17 mouse cellular contexts compared by ENCODE assay signal in genomic region chr8:26946875-26947274, GRCm38 (mm10).
"Had no signal": no experiment of that assay in that cellular context is flagged by ENCODE, and none has a peak within 500 bp of the region (broad histone marks: within the 10 kb centered on the region; RNA-seq: fewer than 3 reads in every experiment).

No protein-coding gene starts in this region.

- H3K36me3 ChIP-seq: liver, embryonic 12.5 days; midbrain, embryonic 10.5 days; midbrain, embryonic 12.5 days; neural tube, embryonic 13.5 days; neural tube, embryonic 15.5 days had no signal

- H3K4me2 ChIP-seq: liver, embryonic 12.5 days; midbrain, embryonic 12.5 days; neural tube, embryonic 13.5 days; neural tube, embryonic 15.5 days had no signal

- H3K9me3 ChIP-seq: liver, embryonic 12.5 days; midbrain, embryonic 10.5 days; midbrain, embryonic 12.5 days; neural tube, embryonic 13.5 days; neural tube, embryonic 15.5 days had no signal

- H3K9ac ChIP-seq: liver, embryonic 12.5 days; liver, embryonic 14.5 days; midbrain, embryonic 12.5 days; neural tube, embryonic 13.5 days; neural tube, embryonic 15.5 days had no signal

- DNase-seq: midbrain, embryonic 14.5 days; retina, postnatal 1 day; right cerebral cortex, adult 18-20 months; right cerebral cortex, postnatal 25 days; right cerebral cortex, postnatal 4 days; spleen, adult 18-20 months; thymus, adult 18-20 months; thymus, postnatal 14 days; thymus, postnatal 36 days had no signal

- ATAC-seq: liver, embryonic 12.5 days; midbrain, embryonic 16.5 days had no signal

- H3K4me3 ChIP-seq: liver, embryonic 12.5 days; midbrain, embryonic 10.5 days; midbrain, embryonic 12.5 days; myocyte; neural tube, embryonic 13.5 days; neural tube, embryonic 15.5 days had no signal

- H3K27ac ChIP-seq: liver, embryonic 12.5 days; liver, embryonic 14.5 days; midbrain, embryonic 10.5 days; midbrain, embryonic 12.5 days; neural tube, embryonic 13.5 days; neural tube, embryonic 15.5 days had no signal

- H3K4me1 ChIP-seq: liver, embryonic 12.5 days; midbrain, embryonic 10.5 days; midbrain, embryonic 12.5 days; neural tube, embryonic 15.5 days had no signal

- H3K27me3 ChIP-seq: liver, embryonic 12.5 days; midbrain, embryonic 12.5 days; neural tube, embryonic 15.5 days had no signal
